Mouse (Mus musculus) liver, embryonic 16.5 days (tissue): ENCODE measurements around the gene Fcho1. TPM values are rescaled to one million over a fixed set of nuclear protein-coding genes. Genes with fewer than 3 reads are reported as not detected.
"Not testable (repeated sequence)": the region's sequence is repeated elsewhere in the genome, so short reads cannot be mapped to it uniquely, and the experiment has no call there.

Source experiments
- ATAC-seq: fragments of 200-750 bp; cut with Nextera tagmentation; 2 replicates; pipeline ENCODE4 v1.8.0; 2017; ENCODE audit warnings: low read depth, mild to moderate bottlenecking, moderate number of reproducible peaks, moderate library complexity
- H3K27ac ChIP-seq: fragments of 300-500 bp; sonication (generic); 2 replicates; pipeline ENCODE4 v1.5.1; 2014; ENCODE audit warnings: mild to moderate bottlenecking, low read length
- H3K27me3 ChIP-seq: fragments of 300-500 bp; sonication (generic); 2 replicates; pipeline ENCODE4 v1.6.1; 2014; ENCODE audit warnings: low read depth, low read length, mixed read lengths; ENCODE audit not compliant: control insufficient read depth, insufficient read depth
- H3K36me3 ChIP-seq: fragments of 300-500 bp; sonication (generic); 2 replicates; pipeline ENCODE4 v1.6.1; 2014; ENCODE audit warnings: mild to moderate bottlenecking; ENCODE audit not compliant: control insufficient read depth, insufficient read depth
- H3K4me1 ChIP-seq: fragments of 300-500 bp; sonication (generic); 2 replicates; pipeline ENCODE4 v1.6.1; 2014; ENCODE audit warnings: low read depth, low read length, mixed read lengths; ENCODE audit not compliant: control insufficient read depth
- H3K4me2 ChIP-seq: fragments of 300-500 bp; sonication (generic); 2 replicates; pipeline ENCODE4 v1.6.1; 2014; ENCODE audit warnings: low read depth, low read length, mixed read lengths
- H3K4me3 ChIP-seq: fragments of 300-500 bp; sonication (generic); 2 replicates; pipeline ENCODE4 v1.5.1; 2014; ENCODE audit warnings: low read depth, mild to moderate bottlenecking, low read length
- H3K9ac ChIP-seq: fragments of 300-500 bp; sonication (generic); 2 replicates; pipeline ENCODE4 v1.6.1; 2014; ENCODE audit warnings: low read depth, low read length
- H3K9me3 ChIP-seq: fragments of 300-500 bp; sonication (generic); replicated peaks from 2 replicates; pipeline ENCODE4 v1.6.1; 2016; ENCODE audit warnings: low read length; ENCODE audit not compliant: control insufficient read depth
- WGBS: fragments of 180-500 bp; shearing (Covaris S2); extraction: QIAGEN DNeasy Blood & Tissue Kit; methylation state at CpG from one replicate; pipeline ENCODE4 v1.1.7; 2014; ENCODE audit not compliant: insufficient replicate concordance; 5-methylcytosine and 5-hydroxymethylcytosine counted together
- polyA plus RNA-seq: library from polyadenylated mRNA; unstranded; fragments of >200 nt; fragmentation: Nextera tagmentation; extraction: Ambion mirVana; gene quantifications from 2 replicates; pipeline ENCODE4 v1.2.1, GENCODE M21; 2015

The Fcho1 gene
- polyA plus RNA-seq: 21.1 and 24.5 TPM in 2 replicates

DNA sequence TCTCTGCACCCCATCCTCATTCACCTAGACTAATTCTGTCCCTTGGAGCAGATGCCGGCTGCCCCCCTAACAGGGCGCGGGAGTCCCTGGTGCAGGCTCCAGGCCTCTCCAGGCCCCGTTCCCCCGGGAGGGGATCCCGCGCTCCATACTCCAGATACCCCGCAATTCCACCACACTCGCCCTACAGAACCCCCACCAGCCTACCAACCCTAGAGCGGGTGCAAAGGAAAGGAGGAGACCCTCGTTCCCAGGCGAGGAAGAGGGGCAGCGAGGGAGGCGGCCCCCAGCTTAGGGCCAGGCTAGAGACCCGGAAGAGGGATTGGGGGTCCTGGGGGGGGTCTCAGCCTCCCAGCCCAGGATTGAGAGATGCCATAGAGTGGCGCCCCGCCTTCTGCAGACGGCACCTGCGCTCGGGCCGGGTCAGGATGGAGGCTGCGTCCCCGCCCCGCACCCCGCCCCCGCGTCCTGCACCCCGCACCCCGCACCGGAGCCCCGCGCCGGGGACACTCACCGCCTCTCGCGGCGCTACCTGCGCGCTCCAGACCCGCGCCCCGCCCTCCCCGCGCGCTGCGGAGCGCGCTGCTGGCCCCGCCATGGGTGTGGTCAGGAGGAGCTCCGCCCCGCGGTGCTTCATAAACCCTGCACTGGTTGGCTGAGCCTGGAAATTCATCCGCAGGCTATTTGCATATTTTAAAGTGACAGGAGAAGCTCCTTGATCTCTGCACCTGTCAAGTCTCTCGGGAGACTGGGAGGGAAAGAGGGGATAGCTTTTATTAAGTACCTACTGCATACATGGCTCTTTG lies at the start of gene Fcho1:
Gene Fcho1, minus strand, starts transcription at position 595 of the 803 bp plus-strand sequence.
- Histone ChIP-seq H3K9me3 (no peaks in the 10 kb centered on the region), H3K27me3 (no peaks in the 10 kb centered on the region; the same call in 1 of the 2 replicates), H3K4me2 (peak within 1 kb of the TSS; percentile 96), H3K36me3 (no peaks in the 10 kb centered on the region), H3K4me3 (peak within 1 kb of the TSS; percentile 75), H3K27ac (no peak within 1 kb of the TSS), H3K9ac (peak within 1 kb of the TSS; percentile 77), H3K4me1 (peaks cover 53% of the 10 kb centered on the region)
- WGBS: 1% methylated on average over 47 of the region's 54 CpGs
- peak; percentile 85 for ATAC-seq

DNA sequence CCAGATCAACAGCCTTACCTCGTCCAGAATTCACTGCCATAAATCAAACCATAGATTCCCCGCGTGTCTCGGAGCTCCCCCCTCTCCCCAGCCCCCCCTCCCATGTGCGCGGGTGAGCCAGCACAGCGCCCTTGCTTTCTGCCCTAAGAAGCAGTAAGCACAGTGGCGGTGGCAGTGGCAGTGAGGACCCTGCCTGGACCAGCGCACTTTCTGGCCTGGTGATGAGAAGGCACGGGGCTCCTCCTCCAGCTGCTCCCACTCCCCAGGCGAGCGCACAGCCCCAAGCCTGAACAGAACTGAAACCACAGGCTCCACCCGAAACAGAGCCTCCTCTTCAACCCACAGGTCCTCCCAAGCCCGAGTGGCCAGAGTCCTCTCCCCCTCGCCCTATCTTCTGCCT lies 45.8 kb upstream of the Fcho1 start:
- WGBS: 81% methylated on average over 15 of the region's 15 CpGs
- H3K27ac ChIP-seq: no peak overlapping the region
- no peaks in the 10 kb centered on the region for H3K4me1 ChIP-seq
- H3K4me3 ChIP-seq: no peak overlapping the region
- no peaks in the 10 kb centered on the region for H3K36me3 ChIP-seq
- no peaks in the 10 kb centered on the region for H3K27me3 ChIP-seq
- H3K9me3 ChIP-seq: peaks cover 3% of the 10 kb centered on the region; the same call in 1 of the 2 replicates
- no peak overlapping the region for H3K9ac ChIP-seq
- H3K4me2 ChIP-seq: no peak overlapping the region
- ATAC-seq: no peak

DNA sequence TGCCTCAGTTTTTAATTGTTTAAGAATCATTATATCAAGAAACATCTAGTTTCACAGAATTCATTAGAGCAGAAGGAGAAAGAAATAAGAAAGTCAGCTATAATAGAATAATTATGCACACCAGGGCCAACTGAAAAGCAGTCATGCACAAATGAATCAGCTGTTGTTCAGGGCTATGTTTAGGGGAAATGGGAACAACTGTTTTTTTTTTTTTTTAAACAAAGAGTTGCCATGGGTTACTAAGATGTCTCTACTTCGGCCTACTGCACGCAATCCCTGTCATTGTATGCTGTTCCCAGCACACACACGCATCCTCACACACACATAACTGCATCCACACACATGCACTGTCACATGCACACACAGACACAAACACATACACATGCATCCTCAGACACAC lies 33.3 kb upstream of the Fcho1 start:
- WGBS: 78% methylated on average over 3 of the region's 3 CpGs
- no peak for ATAC-seq
- H3K36me3 ChIP-seq: no peaks in the 10 kb centered on the region
- no peaks in the 10 kb centered on the region for H3K4me1 ChIP-seq
- no peak overlapping the region for H3K4me3 ChIP-seq
- no peaks in the 10 kb centered on the region for H3K9me3 ChIP-seq
- H3K27ac ChIP-seq: no peak overlapping the region
- no peak overlapping the region for H3K4me2 ChIP-seq
- H3K27me3 ChIP-seq: no peaks in the 10 kb centered on the region
- no peak overlapping the region for H3K9ac ChIP-seq

DNA sequence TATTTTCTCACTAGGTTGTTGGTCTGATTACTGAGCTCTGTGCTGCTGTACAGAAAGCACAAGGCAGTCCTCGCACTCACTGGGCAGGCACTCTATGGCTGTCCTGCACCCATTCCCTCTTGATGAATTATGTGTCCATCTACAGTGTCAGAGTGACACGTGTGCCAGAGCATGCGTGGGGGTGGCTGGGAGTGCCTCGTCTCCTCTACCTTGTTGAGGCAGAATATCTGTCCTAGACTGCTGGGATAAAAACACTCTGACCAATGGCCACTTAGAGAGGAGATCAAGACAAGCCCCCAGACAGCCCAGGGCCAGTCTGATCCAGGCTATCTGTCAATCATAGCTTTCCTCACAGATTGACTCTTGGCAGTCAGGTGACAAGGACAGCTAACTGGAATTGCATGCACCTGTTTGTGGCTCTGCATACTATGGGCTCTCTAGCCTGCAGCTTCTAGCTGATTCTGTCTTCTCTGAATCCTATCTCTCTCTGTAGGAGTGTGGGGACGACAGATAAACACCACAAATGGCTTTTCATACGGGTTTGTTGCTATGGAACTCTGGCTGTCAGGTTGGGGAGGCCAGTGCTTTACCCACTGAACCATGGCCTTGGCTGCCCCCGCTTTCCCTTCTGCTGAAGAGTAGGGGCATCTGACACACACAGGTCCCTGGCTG lies 27.5 kb upstream of the Fcho1 start:
- H3K4me1 ChIP-seq, H3K4me2 ChIP-seq, H3K9ac ChIP-seq, H3K27ac ChIP-seq, H3K36me3 ChIP-seq, H3K27me3 ChIP-seq, ATAC-seq, H3K9me3 ChIP-seq, H3K4me3 ChIP-seq: not testable (repeated sequence)
- WGBS: 52% methylated on average over 7 of the region's 7 CpGs

DNA sequence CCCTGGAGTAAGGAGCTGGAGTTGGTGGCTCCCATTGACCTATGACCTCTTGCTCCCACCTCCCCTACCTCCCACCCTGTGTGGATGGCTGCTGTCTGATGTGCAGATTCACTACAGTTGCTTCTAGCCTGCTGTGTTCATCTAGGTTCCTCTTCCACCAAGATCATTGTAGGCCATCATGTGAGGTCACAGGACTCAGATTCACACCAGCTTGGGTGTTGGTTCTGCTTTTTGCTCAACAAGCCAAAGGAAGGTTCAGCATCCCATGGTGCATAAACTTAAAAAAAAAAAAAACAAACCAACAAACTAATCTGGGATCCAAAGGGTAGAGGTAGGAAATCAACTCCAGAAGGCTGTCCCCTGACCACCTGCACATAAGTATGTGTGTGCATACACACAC lies 26.7 kb upstream of the Fcho1 start:
- not testable (repeated sequence) for H3K4me3 ChIP-seq, H3K27me3 ChIP-seq, H3K4me1 ChIP-seq, H3K9ac ChIP-seq, H3K9me3 ChIP-seq, H3K36me3 ChIP-seq, ATAC-seq, H3K4me2 ChIP-seq, H3K27ac ChIP-seq

DNA sequence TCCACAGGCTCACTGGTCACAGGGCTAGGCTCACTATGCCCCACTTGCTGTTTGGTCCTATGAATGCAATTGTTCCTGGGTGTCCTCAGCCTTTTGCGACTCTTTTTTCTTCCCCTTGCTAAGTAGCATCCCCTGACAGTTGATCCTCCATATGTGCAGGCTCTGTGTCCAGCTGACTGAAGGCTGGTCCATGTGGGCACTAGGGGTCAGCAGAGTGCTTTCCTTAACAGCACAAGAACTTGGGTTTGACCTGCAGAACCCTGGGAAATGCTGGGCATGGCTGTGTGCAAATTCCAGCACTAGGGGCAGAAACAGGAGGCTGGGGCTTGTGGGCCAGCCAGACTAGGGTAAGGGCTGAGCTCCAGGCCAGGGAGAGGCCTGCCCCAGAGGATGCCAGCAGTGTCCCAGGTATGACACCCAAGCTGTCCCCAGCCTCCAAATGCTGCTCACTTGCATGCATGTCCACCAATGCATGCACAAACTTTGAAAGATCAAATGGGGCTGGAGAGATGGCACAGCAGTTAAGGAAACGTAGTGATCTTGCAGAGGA lies 25.9 kb upstream of the Fcho1 start:
- not testable (repeated sequence) for H3K27me3 ChIP-seq, ATAC-seq, H3K36me3 ChIP-seq, H3K4me2 ChIP-seq, H3K9me3 ChIP-seq, H3K27ac ChIP-seq, H3K9ac ChIP-seq, H3K4me3 ChIP-seq, H3K4me1 ChIP-seq
- 32% methylated on average over 2 of the region's 2 CpGs for WGBS

DNA sequence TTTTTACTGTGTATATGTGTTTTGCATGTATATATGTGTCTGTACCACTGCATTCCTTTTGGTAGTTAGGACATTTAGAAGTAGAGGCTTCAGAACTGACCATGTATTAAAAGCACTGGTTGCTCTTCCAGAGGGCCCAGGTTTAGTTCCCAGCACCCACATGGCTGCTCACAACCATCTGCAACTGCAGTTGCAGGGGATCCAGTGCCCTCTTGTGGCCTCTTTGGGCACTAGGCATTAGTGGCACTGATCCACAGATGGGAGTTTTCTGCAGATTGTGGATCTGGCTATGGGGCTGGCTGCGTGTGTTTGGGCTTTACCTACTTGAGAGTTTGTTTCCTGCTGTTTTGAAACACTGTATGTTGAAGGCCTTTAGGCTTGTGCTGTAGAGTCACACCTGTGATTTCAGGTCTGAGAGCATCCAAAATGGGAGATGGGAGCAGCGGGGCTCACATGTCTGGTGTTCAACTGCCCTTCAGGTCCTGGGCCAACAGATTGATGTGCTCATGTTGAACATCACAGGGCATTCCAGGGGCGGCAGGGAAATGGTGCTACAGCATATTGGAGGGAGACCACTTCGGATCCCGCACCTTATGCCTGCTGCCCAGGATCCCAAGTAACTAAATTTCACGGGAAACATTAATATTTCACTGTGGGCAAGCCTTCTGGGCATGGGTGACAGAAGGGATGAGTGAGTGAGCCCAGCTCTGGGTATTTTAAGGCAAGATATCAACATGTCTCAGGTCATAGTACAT lies 24.0 kb upstream of the Fcho1 start:
- H3K27ac ChIP-seq, ATAC-seq, H3K9me3 ChIP-seq, H3K4me2 ChIP-seq, H3K36me3 ChIP-seq, H3K9ac ChIP-seq, H3K4me1 ChIP-seq, H3K27me3 ChIP-seq, H3K4me3 ChIP-seq: not testable (repeated sequence)
- 72% methylated on average over 6 of the region's 6 CpGs for WGBS

DNA sequence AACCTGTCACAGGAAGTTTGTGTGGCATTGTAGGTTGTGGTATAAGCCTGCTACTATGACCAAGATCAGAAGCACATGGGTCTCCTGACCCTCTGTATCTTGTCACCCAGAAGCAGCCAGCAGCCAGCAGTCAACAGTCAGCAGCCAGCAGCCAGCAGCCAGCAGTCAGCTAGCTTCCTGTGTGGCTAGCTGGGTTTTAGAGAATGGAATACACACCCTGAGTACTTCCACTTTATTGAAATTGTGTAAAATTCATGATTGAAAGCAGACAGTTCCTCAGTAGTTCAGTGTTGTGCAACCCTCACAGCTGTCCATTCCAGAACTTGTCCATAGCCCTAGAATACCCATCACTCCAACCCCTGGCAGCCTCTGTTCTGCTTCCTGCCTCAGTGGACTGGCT lies 21.6 kb upstream of the Fcho1 start:
- H3K36me3 ChIP-seq, H3K4me1 ChIP-seq, H3K9ac ChIP-seq, H3K4me3 ChIP-seq, ATAC-seq, H3K4me2 ChIP-seq, H3K27me3 ChIP-seq, H3K27ac ChIP-seq, H3K9me3 ChIP-seq: not testable (repeated sequence)
